Mouse (Mus musculus) MEL (cell line): ENCODE results near the gene Nkap. TPM values are rescaled to one million over a fixed set of nuclear protein-coding genes. Genes with fewer than 3 reads are reported as not detected.

ENCODE experiments used
- DNase-seq: peaks from one replicate; pipeline ENCODE4 v3.0.0; 2011; ENCODE audit warnings: low read depth, low spot score
- H3K27ac ChIP-seq: 2 replicates; pipeline ENCODE4 v1.5.1; 2012; ENCODE audit warnings: low read depth, mild to moderate bottlenecking, control low read depth, low read length, moderate library complexity; ENCODE audit not compliant: control insufficient read depth
- H3K27me3 ChIP-seq, 2 experiments: fragments of 150-350 bp in 1 of 2; sonication (generic) in 1 of 2; 2 replicates each; pipeline ENCODE4 v1.6.1; 2012; ENCODE audit warnings: low read length in 2 of 2, mild to moderate bottlenecking in 2 of 2, improper control_type of control experiment in 1 of 2, moderate library complexity in 1 of 2; ENCODE audit not compliant: insufficient read depth in 2 of 2, control insufficient read depth in 1 of 2
- H3K36me3 ChIP-seq, 2 experiments: 2 replicates each; pipeline ENCODE4 v1.6.1; 2012 to 2014; ENCODE audit warnings: low read length in 2 of 2, improper control_type of control experiment in 1 of 2, inconsistent platforms in 1 of 2, mild to moderate bottlenecking in 1 of 2; ENCODE audit not compliant: insufficient read depth in 2 of 2, control insufficient read depth in 1 of 2
- H3K4me1 ChIP-seq, 2 experiments: fragments of 150-350 bp in 1 of 2; sonication (generic) in 1 of 2; 2 replicates each; pipeline ENCODE4 v1.6.1; 2012; ENCODE audit warnings: low read length in 2 of 2, improper control_type of control experiment in 1 of 2, mild to moderate bottlenecking in 1 of 2; ENCODE audit not compliant: insufficient read depth in 2 of 2, control insufficient read depth in 1 of 2
- H3K4me3 ChIP-seq, 2 experiments: fragments of 150-350 bp in 1 of 2; sonication (generic) in 1 of 2; 2 replicates each; pipeline ENCODE4 v1.5.1; 2012; ENCODE audit warnings: low read depth in 2 of 2, low read length in 2 of 2, mild to moderate bottlenecking in 2 of 2, moderate library complexity in 2 of 2, control low read depth in 1 of 2, improper control_type of control experiment in 1 of 2; ENCODE audit not compliant: control insufficient read depth in 1 of 2, insufficient read depth in 1 of 2
- H3K79me2 ChIP-seq: 2 replicates; pipeline ENCODE4 v1.6.1; 2012; ENCODE audit warnings: mild to moderate bottlenecking, low read length, moderate library complexity; ENCODE audit not compliant: control insufficient read depth, poor library complexity, insufficient read depth
- H3K9ac ChIP-seq: 2 replicates; pipeline ENCODE4 v1.6.1; 2012; ENCODE audit warnings: low read depth, mild to moderate bottlenecking, control low read depth, low read length, moderate library complexity; ENCODE audit not compliant: control insufficient read depth, poor library complexity, severe bottlenecking
- H3K9me3 ChIP-seq: fragments of 150-350 bp; sonication (generic); replicated peaks from 2 replicates; pipeline ENCODE4 v1.6.1; 2012; ENCODE audit warnings: mild to moderate bottlenecking, low read length, improper control_type of control experiment, moderate library complexity; ENCODE audit not compliant: insufficient read depth
- E2F4 ChIP-seq: IDR thresholded peaks from 2 replicates; pipeline ENCODE4 v1.6.1; 2011; ENCODE audit warnings: low read depth, low read length, improper control_type of control experiment, borderline replicate concordance
- ELF1 ChIP-seq: IDR thresholded peaks from 2 replicates; pipeline ENCODE4 v1.6.1; 2014; ENCODE audit warnings: low read depth, mild to moderate bottlenecking, inconsistent platforms, low read length, improper control_type of control experiment, moderate library complexity
- EP300 ChIP-seq, 2 experiments: IDR thresholded peaks; 2 replicates each; pipeline ENCODE4 v1.6.1; 2011; ENCODE audit warnings: improper control_type of control experiment in 2 of 2, low read length in 2 of 2, low read depth in 1 of 2, mild to moderate bottlenecking in 1 of 2
- ETS1 ChIP-seq: IDR thresholded peaks from 2 replicates; pipeline ENCODE4 v1.6.1; 2012; ENCODE audit warnings: low read depth, mild to moderate bottlenecking, inconsistent platforms, low read length, improper control_type of control experiment, moderate library complexity
- GABPA ChIP-seq: IDR thresholded peaks from 2 replicates; pipeline ENCODE4 v1.6.1; 2012; ENCODE audit warnings: low read depth, mild to moderate bottlenecking, inconsistent platforms, low read length, improper control_type of control experiment, moderate library complexity
- GATA1 ChIP-seq: IDR thresholded peaks from 2 replicates; pipeline ENCODE4 v1.6.1; 2011; ENCODE audit warnings: low read depth, low read length, improper control_type of control experiment
- HCFC1 ChIP-seq: IDR thresholded peaks from 2 replicates; pipeline ENCODE4 v1.6.1; 2012; ENCODE audit warnings: low read depth, mild to moderate bottlenecking, inconsistent platforms, low read length, improper control_type of control experiment, moderate library complexity
- JUND ChIP-seq: IDR thresholded peaks from 2 replicates; pipeline ENCODE4 v1.6.1; 2011; ENCODE audit warnings: low read depth, mild to moderate bottlenecking, improper control_type of control experiment, low read length
- MAFK ChIP-seq: IDR thresholded peaks from 2 replicates; pipeline ENCODE4 v1.6.1; 2011; ENCODE audit warnings: low read depth, mild to moderate bottlenecking, low read length, improper control_type of control experiment, borderline replicate concordance
- MAX ChIP-seq: IDR thresholded peaks from 2 replicates; pipeline ENCODE4 v1.6.1; 2011; ENCODE audit warnings: low read length, improper control_type of control experiment
- MEF2A ChIP-seq: IDR thresholded peaks from 2 replicates; pipeline ENCODE4 v1.6.1; 2014; ENCODE audit warnings: low read depth, mild to moderate bottlenecking, inconsistent platforms, low read length, improper control_type of control experiment; ENCODE audit not compliant: poor library complexity, insufficient replicate concordance, severe bottlenecking; ENCODE audit errors: extremely low read depth
- MYC ChIP-seq: IDR thresholded peaks from 2 replicates; pipeline ENCODE4 v1.6.1; 2011; ENCODE audit warnings: low read depth, mild to moderate bottlenecking, low read length, improper control_type of control experiment, moderate library complexity
- NRF1 ChIP-seq: IDR thresholded peaks from 2 replicates; pipeline ENCODE4 v1.6.1; 2014; ENCODE audit warnings: low read depth, mild to moderate bottlenecking, inconsistent platforms, low read length, improper control_type of control experiment, moderate library complexity; ENCODE audit not compliant: poor library complexity, insufficient read depth, severe bottlenecking
- POLR2AphosphoS2 ChIP-seq: IDR thresholded peaks from 2 replicates; pipeline ENCODE4 v1.6.1; 2011; ENCODE audit warnings: low read length, improper control_type of control experiment
- POLR2AphosphoS5 ChIP-seq: IDR thresholded peaks from 2 replicates; pipeline ENCODE4 v1.6.1; 2012; ENCODE audit warnings: low read depth, borderline replicate concordance, mild to moderate bottlenecking, inconsistent platforms, low read length, moderate library complexity, mixed read lengths
- SMC3 ChIP-seq: IDR thresholded peaks from 2 replicates; pipeline ENCODE4 v1.6.1; 2011; ENCODE audit warnings: low read depth, low read length, improper control_type of control experiment
- TAL1 ChIP-seq: IDR thresholded peaks from 2 replicates; pipeline ENCODE4 v1.6.1; 2012; ENCODE audit warnings: mild to moderate bottlenecking, inconsistent platforms, low read length, moderate library complexity, mixed read lengths
- TBP ChIP-seq: IDR thresholded peaks from 2 replicates; pipeline ENCODE4 v1.8.0; 2011; ENCODE audit warnings: low read depth, low read length, improper control_type of control experiment
- TCF12 ChIP-seq: IDR thresholded peaks from 2 replicates; pipeline ENCODE4 v1.6.1; 2014; ENCODE audit warnings: low read depth, mild to moderate bottlenecking, inconsistent platforms, low read length, improper control_type of control experiment, moderate library complexity
- UBTF ChIP-seq: IDR thresholded peaks from 2 replicates; pipeline ENCODE4 v1.6.1; 2012; ENCODE audit warnings: low read depth, mild to moderate bottlenecking, inconsistent platforms, low read length, improper control_type of control experiment, moderate library complexity, borderline replicate concordance; ENCODE audit not compliant: insufficient read depth
- USF1 ChIP-seq: IDR thresholded peaks from 2 replicates; pipeline ENCODE4 v1.6.1; 2014; ENCODE audit warnings: low read depth, mild to moderate bottlenecking, inconsistent platforms, low read length, improper control_type of control experiment, moderate library complexity
- USF2 ChIP-seq, 2 experiments: IDR thresholded peaks; 2 replicates each; pipeline ENCODE4 v1.6.1; 2011 to 2012; ENCODE audit warnings: improper control_type of control experiment in 2 of 2, low read length in 2 of 2, borderline replicate concordance in 1 of 2, inconsistent platforms in 1 of 2, low read depth in 1 of 2, mild to moderate bottlenecking in 1 of 2; ENCODE audit not compliant: insufficient read depth in 1 of 2
- ZMIZ1 ChIP-seq: IDR thresholded peaks from 2 replicates; pipeline ENCODE4 v1.6.1; 2012; ENCODE audit warnings: low read depth, mild to moderate bottlenecking, inconsistent platforms, low read length, improper control_type of control experiment, moderate library complexity
- ZNF384 ChIP-seq: IDR thresholded peaks from 2 replicates; pipeline ENCODE4 v1.6.1; 2012; ENCODE audit warnings: low read depth, mild to moderate bottlenecking, inconsistent platforms, low read length, improper control_type of control experiment
- polyA plus RNA-seq, 2 experiments: library from polyadenylated mRNA; stranded (reverse) in 1 of 2; unstranded in 1 of 2; fragments of >175 nt in 1 of 2; fragments of >200 nt in 1 of 2; gene quantifications; 2 replicates each; pipeline versions ENCODE4 v1.2.1 to v1.2.4; 2012; ENCODE audit warnings: low replicate concordance in 2 of 2, low read depth in 1 of 2; ENCODE audit not compliant: insufficient read length in 2 of 2, insufficient read depth in 1 of 2, missing spikeins in 1 of 2
- total RNA-seq: library from RNA; depleted of rRNA; stranded (reverse); fragments of 300-350 nt; gene quantifications from 2 replicates; pipeline ENCODE4 v1.2.3, GENCODE M21; 2012

Nkap gene
- total and polyA plus RNA-seq, 3 experiments = 10.5 to 14.5 TPM; not detected in 1

- H3K36me3 ChIP-seq = peaks cover 2 to 3% of the 10 kb centered on the region in 2 experiments; a peak in 2 of 4 replicates
- H3K9me3 ChIP-seq = no peaks in the 10 kb centered on the region
- no peak for TF ChIP-seq TCF12
- TF ChIP-seq MAFK = no peak
- TF ChIP-seq TAL1 = no peak
- TF ChIP-seq GABPA = no peak
- no peak for TF ChIP-seq MAX
- TF ChIP-seq TBP = no peak
- no peak for TF ChIP-seq MEF2A
- no peak for TF ChIP-seq EP300 (IDR thresholded peaks at IDR 0.05; ENCODE audit: low read depth in 1 of 2, low read length in 2 of 2)
- no peak for TF ChIP-seq POLR2AphosphoS2
- TF ChIP-seq, all 39 proteins: peak for 0
- Histone ChIP-seq H3K27ac (no peak overlapping the region), H3K27me3 (no peaks in the 10 kb centered on the region), H3K79me2 (peaks cover 12% of the 10 kb centered on the region), H3K4me1 (peaks cover 3 to 5% of the 10 kb centered on the region in 2 experiments; a peak in 2 of 4 replicates), H3K9ac (no peak overlapping the region), H3K4me3 (no peak overlapping the region)
- DNase-seq = no peak
Observed at GRCm38 (mm10) chrX:37088778-37089177, 37.8 kb upstream of the Nkap start.

GRCm38 (mm10) chrX:37091457-37091856, 35.1 kb upstream of the Nkap start:
- H3K4me1 ChIP-seq = peaks cover under 1 to 7% of the 10 kb centered on the region in 2 experiments; a peak in 2 of 4 replicates
- H3K79me2 ChIP-seq = no peaks in the 10 kb centered on the region
- H3K27ac ChIP-seq = no peak overlapping the region
- TF ChIP-seq MAFK (no peak), GATA1 (no peak), UBTF (no peak), ZMIZ1 (no peak), NRF1 (no peak), POLR2AphosphoS5 (no peak), HCFC1 (no peak), ETS1 (no peak), MAX (no peak), USF2 (IDR thresholded peaks at IDR 0.05; ENCODE audit: borderline replicate concordance in 1 of 2, insufficient read depth in 1 of 2, low read depth in 1 of 2, low read length in 2 of 2) (no peak), ELF1 (no peak), SMC3 (no peak), JUND (no peak), TBP (no peak), ZNF384 (no peak), MEF2A (no peak), MYC (no peak), USF1 (no peak), E2F4 (no peak)
- TF ChIP-seq, all 39 proteins: peak for 0
- no peak for DNase-seq
- H3K9ac ChIP-seq = no peak overlapping the region
- no peaks in the 10 kb centered on the region for H3K27me3 ChIP-seq
- no peaks in the 10 kb centered on the region for H3K9me3 ChIP-seq
- H3K36me3 ChIP-seq = peaks cover 7 to 9% of the 10 kb centered on the region in 2 experiments
- H3K4me3 ChIP-seq = no peak overlapping the region
